Mouse (Mus musculus) megakaryocyte, adult 5-6 weeks (primary cell): ENCODE results near the gene Nup37. TPM values are rescaled to one million over a fixed set of nuclear protein-coding genes. Genes with fewer than 3 reads are reported as not detected.

Experiments
- ATAC-seq: 2 replicates; pipeline ENCODE4 v1.8.0; 2016; ENCODE audit warnings: mild to moderate bottlenecking, inconsistent platforms; ENCODE audit not compliant: poor library complexity, severe bottlenecking
- total RNA-seq, 2 experiments: library from RNA; stranded (forward) in 1 of 2; stranded (reverse) in 1 of 2; fragments of 153-499, 151-499 nt in 1 of 2; fragments of 221-1000, 200-1000 nt in 1 of 2; gene quantifications; 2 replicates each; pipeline versions ENCODE4 v1.2.3 to v1.2.4; 2015 to 2017

Gene Nup37
- total RNA-seq (2015) (35.4 and 37.0 TPM in 2 replicates), total RNA-seq (2017) (40.8 and 42.3 TPM in 2 replicates)

DNA sequence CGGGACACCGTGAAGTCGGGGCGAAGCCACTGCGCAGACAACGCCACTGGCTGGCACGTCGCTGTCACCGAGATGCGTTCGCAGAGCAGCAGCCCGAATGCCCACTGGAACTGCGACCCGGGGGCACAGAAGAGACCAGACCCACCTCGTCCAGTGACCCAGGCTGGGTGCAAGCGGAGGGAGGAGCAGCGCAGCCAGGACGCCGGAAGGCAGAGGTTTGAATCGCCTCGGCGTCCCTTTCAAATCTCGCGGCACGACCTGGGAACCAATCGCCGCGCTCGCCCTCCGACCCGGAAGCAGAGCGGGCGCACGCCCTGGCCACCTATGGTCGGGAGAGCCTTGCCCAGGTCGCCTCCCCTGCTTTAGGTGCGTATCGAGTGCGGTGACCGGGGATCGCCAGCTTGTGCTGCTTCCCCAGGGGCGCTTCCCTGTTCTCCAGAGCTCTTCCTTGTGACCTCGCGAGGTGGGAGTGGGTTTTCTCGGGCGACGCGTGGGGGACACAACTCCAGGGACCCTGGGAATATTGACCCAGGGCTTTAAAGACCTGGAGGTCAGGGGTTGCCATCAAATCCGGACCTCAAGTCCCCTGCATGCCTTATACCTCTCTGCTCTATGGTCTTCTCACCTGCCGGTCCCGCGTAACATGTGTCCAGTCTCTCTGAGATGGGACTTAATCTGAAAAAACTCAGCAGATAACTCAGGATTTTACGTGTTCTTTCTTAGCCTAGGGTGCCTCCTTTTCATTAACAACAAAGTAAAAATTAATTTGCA lies at the start of gene Nup37, which contains the start of gene Parpbp:
Gene Nup37, plus strand, starts transcription at position 286 of the 771 bp plus-strand sequence.
Gene Parpbp, minus strand, starts transcription at position 235 of the 771 bp plus-strand sequence.
- ATAC-seq = peak; percentile 99

- ATAC-seq = no peak
These were observed 40.6 kb upstream of the Nup37 start for GRCm38 (mm10) chr10:88106169-88106568.

GRCm38 (mm10) chr10:88113290-88113689 lies 33.5 kb upstream of the Nup37 start:
- ATAC-seq = no peak

- ATAC-seq = no peak
These were observed 27.1 kb upstream of the Nup37 start for GRCm38 (mm10) chr10:88119721-88120120.

DNA sequence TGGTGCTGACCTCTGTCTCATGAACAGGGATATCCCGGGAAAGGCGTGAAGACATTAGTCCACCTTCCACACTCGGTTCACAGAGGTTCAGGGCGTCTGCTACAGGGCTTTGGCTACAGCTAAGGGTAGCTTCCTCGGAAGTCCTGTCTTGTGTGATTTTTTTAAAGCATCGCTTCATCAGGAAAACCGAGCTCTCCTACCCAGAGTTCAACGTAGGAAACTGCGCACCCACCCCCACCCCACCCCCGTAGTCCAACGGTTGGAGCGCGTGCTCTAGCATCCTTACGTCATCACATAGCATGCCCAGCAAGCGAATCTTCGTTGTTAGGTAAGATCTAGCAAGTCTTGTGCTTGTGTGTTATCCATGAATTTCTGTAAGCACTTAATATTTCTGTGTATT lies 11.2 kb upstream of the Nup37 start:
- ATAC-seq = no peak

- peak; percentile 12 for ATAC-seq
These were observed 605 bp upstream of the Nup37 start for GRCm38 (mm10) chr10:88146187-88146586.

DNA sequence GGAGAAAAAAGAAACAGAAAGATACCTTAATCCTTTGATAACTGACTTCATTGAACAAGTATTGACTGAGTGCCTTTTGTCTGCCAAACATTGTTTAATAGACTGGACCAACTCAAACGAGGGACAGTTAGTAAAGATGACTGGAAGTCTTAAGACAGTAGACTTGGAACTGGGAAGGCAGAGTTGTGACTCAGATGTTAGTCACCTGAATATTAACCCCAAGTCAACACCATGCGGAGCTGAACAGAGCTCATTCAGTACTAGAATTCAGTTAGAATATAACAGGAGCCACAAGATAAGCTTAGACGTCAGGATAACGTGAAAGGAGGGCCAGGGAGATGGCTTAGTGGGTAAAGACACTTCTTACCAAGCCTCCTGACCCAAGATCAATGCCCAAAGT lies 3.6 kb downstream of the Nup37 start:
- ATAC-seq = no peak

GRCm38 (mm10) chr10:88151658-88152057 lies 4.9 kb downstream of the Nup37 start:
- no peak for ATAC-seq

- no peak for ATAC-seq
These were observed 15.3 kb downstream of the Nup37 start for GRCm38 (mm10) chr10:88162096-88162495.

DNA sequence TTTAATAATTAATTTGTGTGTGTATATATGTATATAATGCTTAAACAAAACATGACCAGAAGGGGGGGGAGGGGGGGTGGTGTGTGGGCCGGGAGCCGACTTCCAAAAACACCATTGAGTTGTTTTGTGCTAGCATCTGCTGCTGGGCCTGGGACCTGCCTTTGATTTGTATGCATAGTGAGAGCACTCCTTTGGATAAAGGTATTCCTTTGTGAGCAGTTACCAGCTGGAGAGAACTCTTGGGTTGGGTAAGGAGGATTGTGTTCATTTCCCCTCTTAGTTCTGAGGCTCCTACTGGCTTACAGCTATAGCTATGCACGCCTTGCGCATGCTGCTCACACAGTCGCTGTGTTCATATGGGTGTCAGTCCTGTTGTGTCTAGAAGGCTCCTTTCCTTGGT lies 15.9 kb downstream of the Nup37 start:
- ATAC-seq = no peak

DNA sequence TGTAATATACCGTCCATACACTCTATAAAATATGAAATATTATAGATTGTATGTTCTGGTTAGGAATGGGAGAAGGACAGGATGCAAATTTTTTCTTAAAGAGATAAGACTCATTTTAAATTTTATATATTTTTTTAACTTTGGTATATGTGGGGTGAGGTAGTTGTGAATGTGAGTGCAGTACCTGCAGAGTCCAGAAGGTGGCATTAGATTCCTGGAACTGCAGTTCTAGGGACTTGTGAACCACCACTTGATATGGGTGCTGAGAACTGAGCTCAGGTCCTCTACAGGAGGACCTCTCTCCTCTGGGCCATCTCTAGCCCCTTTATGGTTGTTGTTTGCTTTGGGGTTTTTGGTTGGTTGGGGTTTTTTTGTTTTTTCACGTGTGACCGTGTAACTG lies 19.4 kb downstream of the Nup37 start:
- peak; percentile 56; the same call in 1 of the 2 replicates for ATAC-seq

DNA sequence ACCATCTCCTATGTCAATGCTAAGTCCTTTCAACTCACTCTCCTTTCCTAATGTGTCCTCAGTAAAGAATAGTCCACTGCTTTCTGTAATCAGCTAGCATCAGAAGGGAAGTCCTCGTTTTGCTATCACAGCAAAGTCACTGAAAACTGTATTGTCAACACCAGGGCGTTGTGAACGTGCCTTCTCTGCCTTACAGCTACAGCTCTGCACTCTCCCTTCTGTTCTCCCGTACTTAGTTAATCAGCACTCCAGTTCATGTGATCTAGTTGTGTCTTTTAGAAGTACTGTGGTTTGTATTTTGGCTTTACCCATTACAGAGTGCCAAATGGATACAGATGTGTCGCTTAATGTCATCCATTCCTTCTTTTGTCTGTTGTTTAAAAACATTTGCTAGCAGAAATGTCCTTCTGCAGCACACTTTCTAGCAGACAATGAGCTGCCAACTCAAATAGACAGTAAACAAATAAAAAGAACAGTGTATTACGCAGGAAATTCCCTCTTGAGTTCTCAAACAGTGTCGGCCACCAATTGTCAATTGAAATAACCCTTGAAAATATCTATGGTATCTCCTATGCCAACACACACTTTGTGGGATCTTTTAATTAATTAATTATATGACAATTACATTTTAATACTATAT lies 20.8 kb downstream of the Nup37 start:
- ATAC-seq = no peak

- no peak for ATAC-seq
These were observed 53.7 kb downstream of the Nup37 start for GRCm38 (mm10) chr10:88200541-88200940.

DNA sequence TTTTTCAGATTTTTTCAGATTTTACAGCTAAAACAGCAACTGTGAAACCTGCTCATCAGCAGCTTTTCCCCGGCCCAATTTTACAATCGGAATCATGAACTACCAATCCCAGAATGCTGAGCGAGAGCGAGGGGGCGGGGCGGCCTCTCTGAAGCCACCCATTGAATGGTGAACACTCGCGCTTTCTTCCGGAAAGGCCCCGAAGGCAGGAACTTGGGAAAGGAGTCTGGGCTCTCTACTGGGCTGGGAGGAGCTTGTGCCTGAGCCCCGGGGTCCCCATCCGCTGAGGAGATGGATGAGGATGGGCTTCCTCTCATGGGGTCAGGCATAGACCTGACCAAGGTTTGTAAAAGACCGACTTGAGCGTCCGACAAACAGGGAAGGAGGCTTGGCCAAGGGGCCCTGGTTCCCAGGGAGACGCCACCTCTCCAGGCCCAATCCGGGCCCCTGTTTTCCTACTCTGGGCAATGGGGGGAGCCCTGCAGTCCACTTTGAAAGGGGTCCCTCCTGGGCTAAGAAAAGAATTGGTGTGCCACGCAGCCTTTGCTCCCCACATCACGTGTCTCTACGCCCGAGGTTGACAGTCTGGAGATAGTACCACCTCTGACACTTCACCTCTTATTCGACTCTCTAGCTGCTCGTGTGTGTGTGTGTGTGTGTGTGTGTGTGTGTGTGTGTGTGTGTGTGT lies 54.3 kb downstream of the Nup37 start, which contains the start of gene Washc3:
Gene Washc3, plus strand, starts transcription at position 143 of the 688 bp plus-strand sequence.
- ATAC-seq = peak; percentile 98

- ATAC-seq = no peak
These were observed 54.9 kb downstream of the Nup37 start for GRCm38 (mm10) chr10:88201650-88202049.

DNA sequence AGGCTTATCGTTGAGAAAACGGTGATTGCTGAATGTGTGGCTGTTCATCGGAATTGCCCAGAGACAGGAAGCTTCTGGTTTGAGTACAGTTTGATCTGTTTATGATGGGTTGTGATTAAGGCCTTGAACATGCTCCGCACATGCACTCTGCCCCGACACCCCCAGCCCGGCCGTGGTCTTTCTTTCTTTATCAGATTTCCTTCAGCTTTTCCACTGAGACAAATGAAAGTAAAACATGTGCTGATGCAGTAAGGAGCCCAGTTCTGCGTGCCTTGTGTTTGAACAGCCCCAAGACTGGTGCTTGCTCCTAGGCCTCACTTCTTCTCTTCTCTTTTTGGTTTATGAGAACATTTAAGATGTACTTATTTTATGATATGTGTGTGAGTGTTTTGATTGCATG lies 55.8 kb downstream of the Nup37 start:
- no peak for ATAC-seq

DNA sequence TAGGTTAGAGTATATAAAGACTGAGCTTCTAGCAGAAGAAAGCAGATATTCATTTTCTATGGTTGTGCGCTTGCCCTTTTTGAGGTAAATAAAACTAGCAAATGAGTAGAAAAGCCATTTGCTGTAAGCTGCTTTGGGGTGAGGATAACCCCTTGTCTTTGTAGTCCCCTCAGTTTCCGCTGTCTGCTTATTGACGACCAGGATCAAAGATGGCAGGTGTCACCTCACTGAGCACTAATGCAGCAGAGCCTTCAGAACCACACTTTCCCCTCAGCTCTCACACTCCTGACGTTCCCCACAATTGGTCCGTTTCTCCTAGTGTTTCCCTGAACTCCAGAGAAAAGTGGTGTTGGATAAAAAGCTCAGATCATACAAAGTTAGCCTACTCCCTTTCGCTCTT lies 56.4 kb downstream of the Nup37 start:
- ATAC-seq = no peak

- ATAC-seq = no peak
These were observed 65.9 kb downstream of the Nup37 start for GRCm38 (mm10) chr10:88212644-88213043.

DNA sequence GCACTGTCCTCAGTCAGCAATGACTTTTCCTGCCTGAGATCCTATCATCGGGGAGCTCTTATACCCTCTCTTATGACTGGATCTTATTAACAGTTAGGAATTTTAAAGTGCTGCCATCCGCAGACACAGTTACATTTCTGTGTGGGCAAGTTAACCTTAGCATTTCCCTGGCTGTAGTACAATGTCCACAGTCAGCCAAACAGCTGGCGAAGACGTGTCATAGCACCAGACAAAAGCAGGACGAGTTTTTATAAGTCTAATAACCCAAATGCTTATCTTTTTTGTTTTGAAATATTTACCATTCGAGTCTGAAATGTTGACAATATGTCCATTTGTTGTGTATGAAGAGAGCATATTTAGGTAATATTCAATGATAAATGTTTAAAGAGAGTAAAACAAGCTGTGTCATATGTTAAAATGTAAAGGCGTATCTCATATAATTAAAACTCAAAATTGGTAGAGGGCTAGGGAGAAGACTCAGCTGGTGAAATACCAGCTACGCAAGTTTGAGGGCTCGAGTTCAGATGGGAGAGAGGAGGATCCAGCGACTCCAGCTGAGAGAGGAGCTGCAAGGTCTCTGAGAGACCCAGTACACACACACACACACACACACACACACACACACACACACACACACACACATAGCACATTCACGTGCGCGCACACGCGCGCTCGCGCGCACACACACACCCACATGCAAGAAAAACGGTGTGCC lies 68.2 kb downstream of the Nup37 start:
- no peak for ATAC-seq

DNA sequence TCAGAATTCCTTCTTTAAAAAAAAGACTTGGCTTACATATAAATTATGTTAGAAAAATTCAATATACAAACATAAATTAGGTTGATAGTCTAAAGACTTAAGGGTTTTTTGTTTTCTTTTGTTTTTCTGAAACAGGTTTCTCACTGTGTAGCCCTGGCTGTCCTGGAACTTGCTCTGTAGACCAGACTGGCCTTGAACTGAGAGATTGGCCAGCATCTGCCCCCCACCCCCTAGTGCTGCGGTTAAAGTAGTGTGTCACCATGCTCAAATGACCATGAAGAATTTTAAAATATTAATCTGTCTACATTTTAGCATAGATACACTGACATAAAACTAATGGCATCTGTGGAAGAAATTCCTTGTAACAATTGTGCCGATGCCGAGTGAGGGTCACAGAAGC lies 71.4 kb downstream of the Nup37 start:
- ATAC-seq = no peak

- no peak for ATAC-seq
These were observed 74.9 kb downstream of the Nup37 start for GRCm38 (mm10) chr10:88221718-88222117.
